Mouse (Mus musculus): ENCODE results near the gene Vps37c. TPM values are rescaled to one million over a fixed set of nuclear protein-coding genes. Genes with fewer than 3 reads are reported as not detected.
A peak's percentile ranks its signal among the peaks of the same experiment; 100 is the strongest.

The Vps37c gene
- polyA plus RNA-seq (2014; fragmentation: Nextera tagmentation; extraction: Ambion mirVana), result 23.1 and 31.1 TPM in 2 replicates

DNA sequence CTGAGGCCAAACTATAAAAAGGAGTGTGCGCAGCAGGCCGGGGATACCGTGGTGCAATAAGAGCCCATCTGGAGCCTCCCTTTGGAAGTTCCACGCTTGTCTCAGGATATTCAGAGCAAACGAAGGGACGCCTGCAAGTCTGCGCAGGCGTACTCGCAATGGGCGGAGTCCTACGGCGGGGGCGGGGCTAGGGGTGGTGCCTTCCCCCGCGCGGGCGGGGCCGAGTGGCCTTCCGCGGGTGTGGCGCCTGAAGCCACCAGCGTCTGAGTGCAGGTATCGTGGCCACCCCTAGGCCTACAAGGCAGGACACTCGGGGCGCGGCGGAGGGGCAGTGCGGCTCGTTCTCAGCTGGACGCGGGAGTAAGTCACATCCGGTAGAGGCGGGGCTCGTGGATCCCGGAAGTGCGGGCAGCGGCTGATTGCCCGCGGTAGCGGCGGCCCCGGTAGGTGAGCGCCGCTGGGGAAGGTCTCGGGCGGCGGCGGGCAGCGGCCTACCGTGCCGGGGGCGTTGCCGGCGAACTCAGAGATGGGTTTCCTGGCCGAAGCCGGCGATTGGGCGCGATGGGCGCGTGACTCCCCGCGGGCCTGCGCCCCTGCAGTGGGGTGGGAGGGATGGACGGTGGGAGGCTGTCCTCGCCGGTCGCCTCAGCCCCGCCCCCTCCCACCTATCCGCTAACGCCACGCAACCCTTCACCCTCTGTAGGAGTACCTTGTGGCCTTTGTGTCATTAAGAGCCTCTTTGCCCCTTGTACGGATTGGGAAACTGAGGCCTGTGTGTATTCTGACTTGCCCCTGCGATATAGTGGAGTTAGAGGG, at the start of gene Vps37c:
TSS of gene Vps37c (plus strand) at position 199 of the 816 bp plus-strand sequence.
- H3K9ac ChIP-seq (replicated peaks; ENCODE audit: low read depth, low read length), result peak within 1 kb of the TSS; percentile 88
- H3K4me2 ChIP-seq (ENCODE audit: low read depth, low read length), result peak within 1 kb of the TSS; percentile 84
- WGBS, result under 1% methylated on average over 74 of the region's 74 CpGs
- H3K27me3 ChIP-seq (ENCODE audit: control insufficient read depth, insufficient read depth, low read length), result no peaks in the 10 kb centered on the region
- peak within 1 kb of the TSS; percentile 97 for H3K27ac ChIP-seq (ENCODE audit: low read depth, low read length)
- no peaks in the 10 kb centered on the region for H3K9me3 ChIP-seq (ENCODE audit: control insufficient read depth, low read length)
- peaks cover 15% of the 10 kb centered on the region for H3K4me1 ChIP-seq (ENCODE audit: control insufficient read depth, insufficient read depth, low read length)
- no peaks in the 10 kb centered on the region for H3K36me3 ChIP-seq (ENCODE audit: control insufficient read depth, insufficient read depth, low read length)
- H3K4me3 ChIP-seq (ENCODE audit: low read depth, low read length), result peak within 1 kb of the TSS; percentile 77
- peak; percentile 92 for ATAC-seq (ENCODE audit: low read depth)

DNA sequence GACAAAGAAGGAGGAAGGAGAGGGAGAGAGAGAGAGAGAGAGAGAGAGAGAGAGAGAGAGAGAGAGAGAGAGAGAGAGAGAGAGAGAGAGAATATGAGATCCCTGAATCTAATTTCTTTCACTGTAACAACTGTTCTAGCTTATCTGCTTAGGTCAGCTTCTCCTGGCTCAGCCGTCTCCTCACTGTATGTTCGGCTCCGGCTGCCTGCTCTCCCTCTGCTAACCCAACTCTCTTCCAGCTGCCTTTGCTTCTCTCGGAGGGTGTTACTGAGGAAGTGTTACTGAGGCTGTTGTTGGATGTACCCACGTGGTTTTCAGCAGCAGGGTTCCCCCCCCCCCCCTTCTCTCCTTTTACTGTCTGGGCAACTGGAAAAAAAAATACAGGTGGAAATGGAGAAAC, 48.5 kb upstream of the Vps37c start:
- H3K27me3 ChIP-seq (ENCODE audit: control insufficient read depth, insufficient read depth, low read length), result no peaks in the 10 kb centered on the region
- 0 out of 2 replicates have a peak, but pooled peaks cover 2% of the 10 kb centered on the region for H3K4me1 ChIP-seq (ENCODE audit: control insufficient read depth, insufficient read depth, low read length)
- H3K9me3 ChIP-seq (ENCODE audit: control insufficient read depth, low read length), result no peaks in the 10 kb centered on the region
- H3K4me2 ChIP-seq (ENCODE audit: low read depth, low read length), result no peak overlapping the region
- no peak overlapping the region for H3K9ac ChIP-seq (replicated peaks; ENCODE audit: low read depth, low read length)
- H3K36me3 ChIP-seq (ENCODE audit: control insufficient read depth, insufficient read depth, low read length), result no peaks in the 10 kb centered on the region
- no peak overlapping the region for H3K4me3 ChIP-seq (ENCODE audit: low read depth, low read length)
- no peak overlapping the region for H3K27ac ChIP-seq (ENCODE audit: low read depth, low read length)
- ATAC-seq (ENCODE audit: low read depth), result no peak
- 13% methylated on average over 5 of the region's 5 CpGs for WGBS

GRCm38 (mm10) chr19:10640589-10641378, 47.8 kb upstream of the Vps37c start:
- no peak for ATAC-seq (ENCODE audit: low read depth)
- H3K9ac ChIP-seq (replicated peaks; ENCODE audit: low read depth, low read length), result no peak overlapping the region

DNA sequence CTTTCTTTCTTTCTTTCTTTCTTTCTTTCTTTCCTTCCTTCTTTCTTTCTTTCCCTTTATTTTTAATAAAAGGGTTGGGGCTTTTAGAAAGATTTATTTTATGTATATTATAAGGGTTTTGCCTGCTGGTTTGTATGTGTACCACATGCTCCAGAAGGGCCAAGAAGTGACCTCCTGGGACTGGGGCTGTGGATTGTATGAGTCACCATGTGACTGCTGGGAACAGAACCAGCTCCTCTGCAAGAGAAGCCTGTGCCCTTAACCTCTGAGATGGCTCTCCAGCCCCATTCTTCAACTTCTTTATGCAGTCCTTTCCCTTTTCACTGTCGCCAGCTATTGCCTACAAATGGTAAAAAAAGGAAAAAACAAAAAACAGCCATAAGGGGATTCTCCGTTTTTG, 42.9 kb upstream of the Vps37c start:
- H3K9ac ChIP-seq (replicated peaks; ENCODE audit: low read depth, low read length), result no peak overlapping the region
- 91% methylated on average over 2 of the region's 2 CpGs for WGBS
- ATAC-seq (ENCODE audit: low read depth), result no peak
- no peaks in the 10 kb centered on the region for H3K9me3 ChIP-seq (ENCODE audit: control insufficient read depth, low read length)
- H3K27me3 ChIP-seq (ENCODE audit: control insufficient read depth, insufficient read depth, low read length), result no peaks in the 10 kb centered on the region
- H3K27ac ChIP-seq (ENCODE audit: low read depth, low read length), result no peak overlapping the region
- H3K4me1 ChIP-seq (ENCODE audit: control insufficient read depth, insufficient read depth, low read length), result no peaks in the 10 kb centered on the region
- H3K36me3 ChIP-seq (ENCODE audit: control insufficient read depth, insufficient read depth, low read length), result no peaks in the 10 kb centered on the region
- H3K4me2 ChIP-seq (ENCODE audit: low read depth, low read length), result no peak overlapping the region
- no peak overlapping the region for H3K4me3 ChIP-seq (ENCODE audit: low read depth, low read length)

More at GRCm38 (mm10) chr19:10640589-10641378, 47.8 kb upstream of the Vps37c start:
- Histone ChIP-seq H3K4me1 (ENCODE audit: control insufficient read depth, insufficient read depth, low read length) (no peaks in the 10 kb centered on the region), H3K27ac (ENCODE audit: low read depth, low read length) (no peak overlapping the region), H3K36me3 (ENCODE audit: control insufficient read depth, insufficient read depth, low read length) (no peaks in the 10 kb centered on the region), H3K4me3 (ENCODE audit: low read depth, low read length) (no peak overlapping the region), H3K4me2 (ENCODE audit: low read depth, low read length) (no peak overlapping the region), H3K27me3 (ENCODE audit: control insufficient read depth, insufficient read depth, low read length) (no peaks in the 10 kb centered on the region), H3K9me3 (ENCODE audit: control insufficient read depth, low read length) (no peaks in the 10 kb centered on the region)
- 50% methylated on average over 13 of the region's 13 CpGs for WGBS

DNA sequence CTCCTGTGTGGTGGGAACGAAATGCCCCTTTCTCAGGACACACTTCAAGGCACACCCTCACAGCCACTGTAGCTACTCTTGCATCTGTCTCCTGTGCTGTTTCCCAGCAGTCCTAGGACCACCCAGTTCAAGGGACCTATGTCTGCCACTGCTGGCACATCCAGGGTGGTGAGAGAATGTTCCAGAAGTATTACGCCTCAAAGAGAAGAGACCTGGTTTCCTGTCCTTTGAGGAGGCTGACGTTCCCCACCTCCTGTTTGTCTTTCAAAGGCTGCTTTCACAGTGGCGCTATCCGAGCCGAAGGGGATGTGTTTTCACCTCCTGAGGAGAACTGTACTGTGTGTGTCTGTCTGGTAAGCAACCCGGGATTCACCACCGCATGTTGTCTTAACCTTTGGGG, 40.4 kb upstream of the Vps37c start:
- H3K9me3 ChIP-seq (ENCODE audit: control insufficient read depth, low read length), result no peaks in the 10 kb centered on the region
- no peak overlapping the region for H3K9ac ChIP-seq (replicated peaks; ENCODE audit: low read depth, low read length)
- H3K27ac ChIP-seq (ENCODE audit: low read depth, low read length), result no peak overlapping the region
- no peaks in the 10 kb centered on the region for H3K36me3 ChIP-seq (ENCODE audit: control insufficient read depth, insufficient read depth, low read length)
- H3K4me1 ChIP-seq (ENCODE audit: control insufficient read depth, insufficient read depth, low read length), result no peaks in the 10 kb centered on the region
- no peaks in the 10 kb centered on the region for H3K27me3 ChIP-seq (ENCODE audit: control insufficient read depth, insufficient read depth, low read length)
- no peak for ATAC-seq (ENCODE audit: low read depth)
- WGBS, result 77% methylated on average over 8 of the region's 8 CpGs
- H3K4me2 ChIP-seq (ENCODE audit: low read depth, low read length), result no peak overlapping the region
- no peak overlapping the region for H3K4me3 ChIP-seq (ENCODE audit: low read depth, low read length)

GRCm38 (mm10) chr19:10656058-10656457, 32.5 kb upstream of the Vps37c start:
- Histone ChIP-seq H3K27me3 (ENCODE audit: control insufficient read depth, insufficient read depth, low read length) (no peaks in the 10 kb centered on the region), H3K27ac (ENCODE audit: low read depth, low read length) (no peak overlapping the region), H3K4me2 (ENCODE audit: low read depth, low read length) (no peak overlapping the region), H3K9me3 (ENCODE audit: control insufficient read depth, low read length) (no peaks in the 10 kb centered on the region), H3K9ac (replicated peaks; ENCODE audit: low read depth, low read length) (no peak overlapping the region), H3K4me1 (ENCODE audit: control insufficient read depth, insufficient read depth, low read length) (no peaks in the 10 kb centered on the region), H3K36me3 (ENCODE audit: control insufficient read depth, insufficient read depth, low read length) (no peaks in the 10 kb centered on the region), H3K4me3 (ENCODE audit: low read depth, low read length) (no peak overlapping the region)
- WGBS, result 37% methylated on average over 3 of the region's 3 CpGs
- ATAC-seq (ENCODE audit: low read depth), result no peak

- no peak for ATAC-seq (ENCODE audit: low read depth)
- Histone ChIP-seq H3K36me3 (ENCODE audit: control insufficient read depth, insufficient read depth, low read length) (no peaks in the 10 kb centered on the region), H3K9ac (replicated peaks; ENCODE audit: low read depth, low read length) (no peak overlapping the region), H3K4me3 (ENCODE audit: low read depth, low read length) (no peak overlapping the region), H3K27me3 (ENCODE audit: control insufficient read depth, insufficient read depth, low read length) (no peaks in the 10 kb centered on the region), H3K9me3 (ENCODE audit: control insufficient read depth, low read length) (no peaks in the 10 kb centered on the region), H3K4me1 (ENCODE audit: control insufficient read depth, insufficient read depth, low read length) (no peaks in the 10 kb centered on the region), H3K4me2 (ENCODE audit: low read depth, low read length) (no peak overlapping the region), H3K27ac (ENCODE audit: low read depth, low read length) (no peak overlapping the region)
- 90% methylated on average over 5 of the region's 5 CpGs for WGBS
These were observed 30.8 kb upstream of the Vps37c start for GRCm38 (mm10) chr19:10657742-10658141.

DNA sequence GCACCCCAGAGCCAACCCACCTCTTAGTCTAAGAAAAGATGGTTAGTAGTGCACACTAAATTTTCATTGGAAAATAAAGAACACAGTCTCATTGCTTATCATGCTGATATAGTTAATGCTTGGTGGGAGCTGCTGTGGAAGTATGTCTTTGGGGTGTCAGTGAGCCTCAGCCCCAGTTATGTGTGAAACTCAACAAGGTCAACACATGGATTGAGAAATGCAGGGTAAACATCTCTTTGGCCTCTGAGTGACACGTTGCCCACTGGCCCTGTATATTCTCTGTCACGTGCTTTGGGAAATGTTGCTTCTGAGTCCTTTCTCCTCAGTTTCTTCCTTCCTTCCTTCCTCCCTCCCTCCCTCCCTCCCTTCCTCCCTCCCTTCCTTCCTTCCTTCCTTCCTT, 30.1 kb upstream of the Vps37c start:
- no peak for ATAC-seq (ENCODE audit: low read depth)
- Histone ChIP-seq H3K4me2 (ENCODE audit: low read depth, low read length) (no peak overlapping the region), H3K9me3 (ENCODE audit: control insufficient read depth, low read length) (no peaks in the 10 kb centered on the region), H3K36me3 (ENCODE audit: control insufficient read depth, insufficient read depth, low read length) (no peaks in the 10 kb centered on the region), H3K4me1 (ENCODE audit: control insufficient read depth, insufficient read depth, low read length) (no peaks in the 10 kb centered on the region), H3K27ac (ENCODE audit: low read depth, low read length) (no peak overlapping the region), H3K27me3 (ENCODE audit: control insufficient read depth, insufficient read depth, low read length) (no peaks in the 10 kb centered on the region), H3K4me3 (ENCODE audit: low read depth, low read length) (no peak overlapping the region), H3K9ac (replicated peaks; ENCODE audit: low read depth, low read length) (no peak overlapping the region)
- 65% methylated on average over 2 of the region's 2 CpGs for WGBS

GRCm38 (mm10) chr19:10661373-10661772, 27.2 kb upstream of the Vps37c start:
- Histone ChIP-seq H3K9ac (replicated peaks; ENCODE audit: low read depth, low read length) (no peak overlapping the region), H3K27me3 (ENCODE audit: control insufficient read depth, insufficient read depth, low read length) (no peaks in the 10 kb centered on the region), H3K9me3 (ENCODE audit: control insufficient read depth, low read length) (no peaks in the 10 kb centered on the region), H3K4me3 (ENCODE audit: low read depth, low read length) (no peak overlapping the region), H3K4me2 (ENCODE audit: low read depth, low read length) (no peak overlapping the region), H3K4me1 (ENCODE audit: control insufficient read depth, insufficient read depth, low read length) (no peaks in the 10 kb centered on the region), H3K36me3 (ENCODE audit: control insufficient read depth, insufficient read depth, low read length) (no peaks in the 10 kb centered on the region), H3K27ac (ENCODE audit: low read depth, low read length) (no peak overlapping the region)
- 75% methylated on average over 5 of the region's 5 CpGs for WGBS
- no peak for ATAC-seq (ENCODE audit: low read depth)

Measured in neural tube, embryonic 14.5 days (tissue).